Mouse (Mus musculus) granulocyte monocyte progenitor cell, adult 5-6 weeks (primary cell): Measurements from ENCODE around the gene Itpr1. TPM values are rescaled to one million over a fixed set of nuclear protein-coding genes. Genes with fewer than 3 reads are reported as not detected.

Experiments
- ATAC-seq: replicated peaks from 2 replicates; pipeline ENCODE4 v1.8.0; 2016; ENCODE audit warnings: mild to moderate bottlenecking, moderate TSS enrichment, inconsistent platforms; ENCODE audit not compliant: poor library complexity, severe bottlenecking
- total RNA-seq, 2 experiments: library from RNA; stranded (forward) in 1 of 2; stranded (reverse) in 1 of 2; fragments of 200-712, 200-1000 nt in 1 of 2; fragments of >200 nt in 1 of 2; fragmentation: Nextera tagmentation in 1 of 2; gene quantifications; 2 replicates each; pipeline ENCODE4 v1.2.3; 2014 to 2017

Itpr1 gene
- total RNA-seq, 2 experiments from 2014 or later: 56.4 to 94.5 TPM

- ATAC-seq: no peak
These were observed 25.1 kb downstream of the Itpr1 start for GRCm38 (mm10) chr6:108238011-108238410.

DNA sequence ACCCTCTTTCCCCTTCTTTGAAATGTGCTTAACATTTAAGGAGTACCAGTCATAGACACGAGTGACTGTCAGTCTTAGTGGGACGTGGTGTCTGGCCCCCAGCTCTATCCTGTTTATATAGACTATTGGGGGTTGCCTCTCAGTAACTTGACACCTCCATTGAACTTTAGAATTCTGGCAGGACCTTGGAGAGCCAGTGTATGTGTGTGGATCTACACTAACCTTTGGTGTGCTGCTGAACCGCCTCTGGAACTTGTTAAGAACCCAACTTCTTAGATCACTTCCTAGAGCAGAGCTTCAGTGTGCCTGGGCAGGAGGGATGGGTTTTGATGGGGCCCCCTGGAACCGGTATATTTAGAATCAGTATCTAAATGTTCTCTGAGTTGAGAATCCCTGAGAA lies 26.2 kb downstream of the Itpr1 start:
- ATAC-seq: no peak

- ATAC-seq: no peak
These were observed 27.1 kb downstream of the Itpr1 start for GRCm38 (mm10) chr6:108240004-108240403.

GRCm38 (mm10) chr6:108240754-108241153 lies 27.9 kb downstream of the Itpr1 start:
- ATAC-seq: no peak

- no peak for ATAC-seq
These were observed 31.7 kb downstream of the Itpr1 start for GRCm38 (mm10) chr6:108244571-108244970.

- peak; percentile 68 for ATAC-seq
These were observed 33.6 kb downstream of the Itpr1 start for GRCm38 (mm10) chr6:108246369-108247085.

DNA sequence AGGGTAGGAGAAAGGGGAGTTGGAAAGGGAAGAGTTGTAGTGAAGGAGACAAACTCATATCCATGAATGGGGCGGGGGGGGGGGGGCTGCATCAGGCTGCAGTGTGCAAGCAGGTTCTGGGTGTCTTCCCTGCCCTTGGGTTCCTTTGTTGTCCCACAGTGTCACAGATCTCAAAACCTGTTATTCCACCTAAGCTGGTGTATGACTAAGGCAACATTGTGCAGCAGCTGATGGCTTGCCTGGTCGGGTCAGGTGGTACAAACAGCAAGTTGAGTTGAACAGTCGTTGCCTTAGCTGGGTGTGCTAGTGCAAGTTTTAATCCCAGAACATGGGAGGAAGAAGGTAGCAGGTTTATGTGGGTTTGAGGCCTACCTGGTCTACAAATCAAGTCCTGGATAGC lies 34.3 kb downstream of the Itpr1 start:
- no peak for ATAC-seq

DNA sequence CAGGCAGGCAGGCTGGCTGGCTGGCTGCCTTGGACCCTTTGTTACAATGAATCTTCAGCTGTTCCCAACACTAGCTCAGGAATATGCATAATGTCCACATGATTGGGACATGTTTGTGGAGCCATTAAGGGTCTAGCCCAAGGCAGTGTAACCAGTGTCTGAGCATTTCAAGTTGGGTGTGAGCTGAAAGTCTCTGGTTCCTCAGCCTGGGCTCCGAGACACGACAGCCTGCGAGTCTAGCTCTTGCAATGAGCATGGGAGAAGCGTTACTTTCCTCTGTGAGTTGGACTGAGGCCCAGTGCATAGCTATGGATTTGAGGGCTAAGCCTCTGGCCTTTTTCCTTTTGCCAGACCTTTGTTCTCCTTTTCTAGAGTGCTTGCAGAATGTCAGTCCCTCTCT lies 35.6 kb downstream of the Itpr1 start:
- ATAC-seq: no peak

GRCm38 (mm10) chr6:108249031-108249917 lies 36.4 kb downstream of the Itpr1 start:
- no peak for ATAC-seq

DNA sequence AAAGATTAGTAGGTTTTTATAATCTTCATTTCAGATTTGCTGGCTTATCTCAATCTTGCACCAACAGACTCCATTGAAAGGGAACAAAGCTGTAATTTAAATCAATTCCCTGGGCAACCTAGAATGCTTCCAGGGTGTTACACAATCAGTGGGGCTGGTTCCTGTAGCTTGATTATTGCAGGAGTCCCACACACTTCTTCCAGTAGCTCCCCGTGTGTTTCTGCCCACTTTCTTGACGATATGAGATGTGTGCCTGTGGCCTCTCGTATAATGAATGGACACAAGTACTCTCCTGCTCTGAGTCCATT lies 37.0 kb downstream of the Itpr1 start:
- 0 out of 2 replicates have a peak, but pooled peaks have one; percentile 18 for ATAC-seq

- no peak for ATAC-seq
These were observed 37.5 kb downstream of the Itpr1 start for GRCm38 (mm10) chr6:108250416-108250815.

- ATAC-seq: no peak
These were observed 39.9 kb downstream of the Itpr1 start for GRCm38 (mm10) chr6:108252565-108253360.

- ATAC-seq: no peak
These were observed 41.5 kb downstream of the Itpr1 start for GRCm38 (mm10) chr6:108254132-108255064.

GRCm38 (mm10) chr6:108255880-108256279 lies 43.0 kb downstream of the Itpr1 start:
- ATAC-seq: no peak

DNA sequence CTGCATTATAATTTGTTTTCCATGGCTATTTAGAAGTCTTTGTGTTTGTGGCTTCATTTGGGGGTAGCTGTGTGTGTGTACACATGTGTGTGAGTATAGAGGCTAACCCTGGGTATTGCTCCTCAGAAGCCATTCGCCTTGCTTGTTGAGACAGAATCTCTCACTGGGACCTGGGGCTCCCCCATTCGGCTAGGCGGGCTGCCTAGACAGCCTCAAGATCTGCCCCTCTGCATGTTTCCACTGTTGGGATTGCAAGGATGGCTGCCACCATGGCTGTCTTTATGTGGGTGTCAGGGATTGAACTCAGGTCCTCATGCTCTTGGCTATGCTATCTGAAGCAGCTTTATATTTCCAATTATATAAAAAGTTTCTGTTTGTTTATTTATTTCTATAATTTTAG lies 44.3 kb downstream of the Itpr1 start:
- ATAC-seq: no peak

DNA sequence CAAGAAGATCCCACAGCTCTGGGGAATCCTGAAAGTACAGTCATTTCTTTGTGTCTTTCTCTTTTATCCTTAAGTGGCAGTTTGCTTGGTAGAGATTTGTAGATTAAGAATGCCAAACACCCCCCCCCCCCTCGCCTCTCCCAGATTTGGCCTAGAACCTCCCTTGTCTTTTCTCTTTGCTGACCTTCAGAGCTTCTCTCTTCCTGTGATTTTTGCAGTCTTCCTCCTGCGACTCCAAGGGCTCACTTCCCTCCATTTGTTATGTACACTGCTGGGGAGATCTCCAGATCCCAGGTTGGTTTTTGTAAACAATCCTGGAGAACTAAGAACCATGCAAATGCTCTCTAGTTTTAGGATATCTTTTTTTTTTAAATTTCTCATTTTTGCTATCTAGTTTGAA lies 45.7 kb downstream of the Itpr1 start:
- ATAC-seq: no peak

DNA sequence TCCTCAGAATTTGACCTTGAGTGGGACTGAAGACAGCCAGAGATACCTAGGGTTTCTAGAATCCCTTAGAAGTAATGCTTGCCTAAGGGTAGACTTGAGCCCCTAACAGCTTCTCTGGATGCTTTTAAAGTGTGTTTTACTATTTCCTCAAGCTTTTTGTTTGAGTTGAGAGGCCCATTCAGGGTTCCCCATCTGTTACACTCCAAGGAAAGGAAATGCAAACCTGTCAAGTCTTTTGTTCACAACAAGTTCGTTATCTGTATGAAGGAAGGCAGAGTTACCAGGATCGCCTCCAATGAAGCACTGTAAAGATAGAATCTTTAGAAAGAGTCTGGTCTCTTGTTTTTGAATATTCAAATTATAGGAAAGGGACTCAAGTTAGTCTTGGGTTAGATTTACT lies 46.8 kb downstream of the Itpr1 start:
- ATAC-seq: no peak

DNA sequence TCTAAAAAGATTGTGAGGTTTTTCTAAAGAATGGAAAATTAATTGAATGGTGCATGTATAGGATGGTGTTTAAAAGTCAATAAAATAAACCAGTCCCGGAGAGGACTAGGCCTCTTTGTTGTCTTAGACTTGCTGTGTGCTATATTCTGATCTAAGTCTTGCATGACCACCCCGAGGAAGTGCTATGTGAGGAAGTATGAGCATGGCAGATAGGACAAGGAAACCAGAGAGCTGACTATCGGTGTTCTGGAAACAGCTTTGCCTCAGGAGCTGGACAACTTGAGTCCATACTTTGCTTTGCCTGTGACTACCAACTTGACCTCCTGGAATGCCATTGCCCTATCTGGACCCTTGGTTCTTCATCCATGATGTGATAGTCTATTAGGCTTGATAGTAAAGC lies 48.6 kb downstream of the Itpr1 start:
- no peak for ATAC-seq

GRCm38 (mm10) chr6:108264164-108264563 lies 51.3 kb downstream of the Itpr1 start:
- ATAC-seq: no peak

DNA sequence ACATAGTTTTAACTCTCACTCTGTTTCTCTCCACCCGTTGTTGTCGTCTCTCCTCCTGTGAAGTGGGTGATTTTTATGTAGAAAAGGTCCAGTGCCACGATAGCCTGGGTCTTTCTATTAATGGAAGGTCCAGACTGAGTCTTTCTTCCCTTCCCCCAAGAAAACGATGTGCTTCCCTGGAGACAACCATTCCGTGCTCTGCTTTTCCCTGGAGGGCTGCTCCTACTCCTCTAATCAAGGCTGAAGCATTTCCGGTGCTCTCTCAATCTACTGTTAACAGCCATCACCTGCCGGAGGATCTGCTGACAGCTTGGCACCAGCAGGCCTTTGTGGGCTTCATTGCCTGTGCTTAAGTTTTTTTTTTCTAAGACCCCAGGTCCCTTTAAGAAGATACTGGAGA lies 60.6 kb downstream of the Itpr1 start:
- no peak for ATAC-seq
